ENCODE assay signal across 19 mouse cellular contexts in the genomic region with DNA sequence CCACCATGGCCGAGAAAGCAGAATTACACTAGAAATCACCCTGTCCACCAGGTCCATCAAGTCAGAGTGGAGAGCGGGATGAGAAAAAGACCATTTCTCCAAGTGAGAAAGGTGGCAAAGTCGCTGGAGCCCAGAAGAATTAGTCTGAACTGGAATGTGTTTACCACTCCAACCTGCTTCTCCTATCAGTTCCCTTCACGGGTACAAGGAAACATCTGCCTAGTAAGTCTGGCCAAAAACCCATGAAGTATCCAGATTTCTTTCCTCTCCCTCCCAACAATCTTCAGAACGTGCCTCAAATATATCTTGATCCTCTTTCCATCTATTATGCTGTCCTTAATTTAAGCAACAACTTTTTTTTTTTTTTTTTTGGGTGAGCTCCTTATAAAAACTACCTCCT.
DNase-seq lines count a peak whose midpoint lies in the region; ATAC-seq and TF ChIP-seq lines count a peak whose summit lies in the region.
"Had no signal": no experiment of that assay in that cellular context is flagged by ENCODE, and none has a peak within 500 bp of the region (broad histone marks: within the 10 kb centered on the region; RNA-seq: fewer than 3 reads in every experiment).

No protein-coding gene starts in this region.

- H3K4me3 ChIP-seq in gastrocnemius, adult 2 months, result no peak overlapping the region
- no peak overlapping the region for H3K4me3 ChIP-seq in heart, embryonic 10.5 days
- H3K4me3 ChIP-seq: embryonic facial prominence, embryonic 10.5 days; embryonic facial prominence, embryonic 12.5 days; forebrain, embryonic 12.5 days had no signal

- 81% methylated on average over 5 of the region's 5 CpGs for WGBS in heart, embryonic 10.5 days

- ATAC-seq in monocyte, adult 5-6 weeks (replicated peaks; ENCODE audit: insufficient number of reproducible peaks, low FRiP score, low TSS enrichment, poor library complexity, severe bottlenecking), result no peak
- ATAC-seq: forebrain, embryonic 14.5 days; forebrain, postnatal 0 days had no signal

- no peak for TF ChIP-seq CTCF in gastrocnemius, adult 2 months (IDR thresholded peaks at IDR 0.05)

- H3K4me1 ChIP-seq in heart, embryonic 10.5 days, result no peaks in the 10 kb centered on the region
- H3K4me1 ChIP-seq: embryonic facial prominence, embryonic 10.5 days; embryonic facial prominence, embryonic 12.5 days; forebrain, embryonic 12.5 days had no signal

- intact Hi-C loops in gastrocnemius, adult 2 months (cut with DNase I), result loop anchor here (5.0 kb wide), 1 partner anchor 64 kb away; no protein-coding TSS in a partner anchor
- intact Hi-C loops in gastrocnemius, postnatal 36 days (cut with DNase I), result no loop called here

- H3K36me3 ChIP-seq in heart, embryonic 10.5 days, result no peaks in the 10 kb centered on the region
- H3K36me3 ChIP-seq: embryonic facial prominence, embryonic 10.5 days; embryonic facial prominence, embryonic 12.5 days; forebrain, embryonic 12.5 days had no signal

- no peaks in the 10 kb centered on the region for H3K27me3 ChIP-seq in heart, embryonic 10.5 days (ENCODE audit: insufficient read depth, poor library complexity, severe bottlenecking)
- H3K27me3 ChIP-seq: embryonic facial prominence, embryonic 12.5 days had no signal

- no peaks in the 10 kb centered on the region for H3K9me3 ChIP-seq in heart, embryonic 10.5 days
- H3K9me3 ChIP-seq: embryonic facial prominence, embryonic 10.5 days; embryonic facial prominence, embryonic 12.5 days; forebrain, embryonic 12.5 days had no signal

- peak overlapping the region; percentile 57 for H3K27ac ChIP-seq in gastrocnemius, adult 2 months
- H3K27ac ChIP-seq in heart, embryonic 10.5 days, result no peak overlapping the region
- H3K27ac ChIP-seq: embryonic facial prominence, embryonic 10.5 days; embryonic facial prominence, embryonic 12.5 days; forebrain, embryonic 12.5 days had no signal

- DNase-seq in gastrocnemius, adult 2 months, result no peak
- DNase-seq in gastrocnemius, postnatal 36 days, result no peak
- DNase-seq in heart, adult 18-20 months, result peak; percentile 15 to 57
- no peak for DNase-seq in heart, embryonic 10.5 days (ENCODE audit: low spot score)
- peak; percentile 15 for DNase-seq in brain, adult 2 months (ENCODE audit: low read depth, low spot score)
- DNase-seq: adrenal gland, adult 2 months; adrenal gland, postnatal 10 days; adrenal gland, postnatal 25 days; cerebellum, adult 11-12 months; cerebellum, adult 2 months; cerebellum, adult 9-10 months; cerebellum, postnatal 10 days; cerebellum, postnatal 25 days; forebrain, postnatal 0 days had no signal

Comparison
In these comparisons a context has a peak if more than half of its experiments do, and no peak if none do; other contexts are left out.
1. DNase-seq: peak in heart, adult 18-20 months (2 of 2) and brain, adult 2 months (single experiment); none in gastrocnemius, adult 2 months (single experiment), gastrocnemius, postnatal 36 days (0 of 2) and heart, embryonic 10.5 days (single experiment).